Mouse (Mus musculus) lung, adult 2 months (tissue): ENCODE measurements around the gene Tbc1d2.

ENCODE experiments used
- CTCF ChIP-seq: fragments of 200-500 bp; IDR thresholded peaks from 2 replicates; pipeline ENCODE4 v1.5.1; 2011; ENCODE audit warnings: mild to moderate bottlenecking, low read length, control low read depth; ENCODE audit not compliant: insufficient read depth
- POLR2A ChIP-seq: fragments of 200-500 bp; IDR thresholded peaks from 2 replicates; pipeline ENCODE4 v1.6.1; 2011; ENCODE audit warnings: low read depth, mild to moderate bottlenecking, control low read depth, low read length, borderline replicate concordance; ENCODE audit errors: extremely low read depth

DNA sequence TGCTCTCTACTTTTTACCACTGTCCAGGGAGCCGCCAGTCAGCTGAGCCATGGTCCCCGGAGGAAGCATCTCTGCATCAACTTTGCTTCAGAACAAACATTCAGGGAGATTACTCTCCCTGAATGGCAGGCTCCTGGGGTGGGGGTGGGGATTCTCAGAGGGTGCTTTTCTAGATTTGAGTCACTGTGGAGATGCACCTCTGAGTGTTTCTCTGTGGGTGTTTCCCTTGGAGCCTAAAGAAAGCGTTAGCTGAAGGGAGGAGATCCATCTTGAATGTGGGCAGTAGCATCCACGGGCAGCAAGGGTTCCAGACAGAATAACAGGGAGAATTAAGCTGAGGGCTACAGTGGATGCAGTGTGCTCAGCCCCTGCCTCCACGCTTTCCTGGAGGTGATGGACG lies 15.1 kb downstream of the Tbc1d2 start:
- no peak for TF ChIP-seq POLR2A
- TF ChIP-seq CTCF, result no peak
